Mouse (Mus musculus): ENCODE results near the gene Spn. TPM values are rescaled to one million over a fixed set of nuclear protein-coding genes. Genes with fewer than 3 reads are reported as not detected.

Gene Spn
- total and polyA plus RNA-seq, 3 experiments = 135 to 184 (median 169) TPM

- TF ChIP-seq CHD1 (IDR thresholded peaks at IDR 0.05; ENCODE audit: low read depth, low read length) = no peak; the same call in 1 of the 2 replicates
- TF ChIP-seq KAT2A (conservative IDR thresholded peaks at IDR 0.05; ENCODE audit: low read depth, low read length) = no peak
- TF ChIP-seq GATA1 (IDR thresholded peaks at IDR 0.05; ENCODE audit: low read depth, low read length) = no peak
- no peak for TF ChIP-seq ZKSCAN1 (IDR thresholded peaks at IDR 0.05; ENCODE audit: low read depth, low read length)
- no peak for TF ChIP-seq JUND (IDR thresholded peaks at IDR 0.05; ENCODE audit: low read depth, low read length)
- no peak for TF ChIP-seq EP300 (IDR thresholded peaks at IDR 0.05; ENCODE audit: low read depth in 1 of 2, low read length in 2 of 2)
- peak; percentile 25 for TF ChIP-seq RAD21 (IDR thresholded peaks at IDR 0.05; ENCODE audit: low read depth, low read length)
- no peak for TF ChIP-seq MYB (IDR thresholded peaks at IDR 0.05; ENCODE audit: low read depth, low read length)
- no peak for TF ChIP-seq TAL1 (IDR thresholded peaks at IDR 0.05; ENCODE audit: low read length)
- TF ChIP-seq MAFK (IDR thresholded peaks at IDR 0.05; ENCODE audit: borderline replicate concordance, low read depth, low read length) = no peak
- TF ChIP-seq ETS1 (IDR thresholded peaks at IDR 0.05; ENCODE audit: low read depth, low read length) = no peak
- TF ChIP-seq MYC (IDR thresholded peaks at IDR 0.05; ENCODE audit: low read depth, low read length) = peak; percentile 93
- no peak for TF ChIP-seq ZMIZ1 (IDR thresholded peaks at IDR 0.05; ENCODE audit: low read depth, low read length)
- TF ChIP-seq NELFE (IDR thresholded peaks at IDR 0.05; ENCODE audit: low read depth, low read length) = no peak
- TF ChIP-seq ZC3H11A (IDR thresholded peaks at IDR 0.05; ENCODE audit: low read depth, low read length) = peak; percentile 11; the same call in 1 of the 2 replicates
- TF ChIP-seq MXI1 (IDR thresholded peaks at IDR 0.05; ENCODE audit: low read depth, low read length) = peak; percentile 49; the same call in 1 of the 2 replicates
- TF ChIP-seq TCF12 (IDR thresholded peaks at IDR 0.05; ENCODE audit: low read depth, low read length) = no peak
- no peak for TF ChIP-seq POLR2A (IDR thresholded peaks at IDR 0.05; ENCODE audit: control insufficient read depth in 1 of 2, insufficient read depth in 1 of 2, low read depth in 1 of 2, low read length in 2 of 2, poor library complexity in 1 of 2)
- TF ChIP-seq USF2 (IDR thresholded peaks at IDR 0.05; ENCODE audit: borderline replicate concordance in 1 of 2, insufficient read depth in 1 of 2, low read depth in 1 of 2, low read length in 2 of 2) = no peak
- TF ChIP-seq CHD2 (IDR thresholded peaks at IDR 0.05; ENCODE audit: low read length) = no peak
- no peak for TF ChIP-seq E2F4 (IDR thresholded peaks at IDR 0.05; ENCODE audit: borderline replicate concordance, low read depth, low read length)
- no peak for TF ChIP-seq ZNF384 (IDR thresholded peaks at IDR 0.05; ENCODE audit: low read depth, low read length)
- no peak for TF ChIP-seq HCFC1 (IDR thresholded peaks at IDR 0.05; ENCODE audit: low read depth, low read length)
- TF ChIP-seq USF1 (IDR thresholded peaks at IDR 0.05; ENCODE audit: low read depth, low read length) = peak; percentile 74
Measured at GRCm38 (mm10) chr7:127140623-127141404, 3.2 kb upstream of the Spn start (continued).
